Mouse (Mus musculus): Measurements from ENCODE around the gene Aspdh.
A peak's percentile ranks its signal among the peaks of the same experiment; 100 is the strongest.

Gene Aspdh

GRCm38 (mm10) chr7:44446070-44446855 lies 18.9 kb upstream of the Aspdh start:
- DNase-seq (ENCODE audit: extremely low spot score, low read depth, low spot score): no peak

GRCm38 (mm10) chr7:44453256-44453655 lies 11.9 kb upstream of the Aspdh start:
- DNase-seq (ENCODE audit: extremely low spot score, low read depth, low spot score): no peak

- DNase-seq (ENCODE audit: extremely low spot score, low read depth, low spot score): no peak
Observed at GRCm38 (mm10) chr7:44456302-44456701, 8.9 kb upstream of the Aspdh start.

GRCm38 (mm10) chr7:44460067-44460466 lies 5.1 kb upstream of the Aspdh start:
- DNase-seq (ENCODE audit: extremely low spot score, low read depth, low spot score): no peak

GRCm38 (mm10) chr7:44460767-44461502 lies 4.3 kb upstream of the Aspdh start:
- DNase-seq (ENCODE audit: extremely low spot score, low read depth, low spot score): no peak

GRCm38 (mm10) chr7:44461503-44462217 lies 3.5 kb upstream of the Aspdh start:
- DNase-seq (ENCODE audit: extremely low spot score, low read depth, low spot score): no peak

- DNase-seq (ENCODE audit: extremely low spot score, low read depth, low spot score): no peak
Observed at GRCm38 (mm10) chr7:44462218-44463055, 2.8 kb upstream of the Aspdh start.

GRCm38 (mm10) chr7:44463056-44463425 lies 2.1 kb upstream of the Aspdh start:
- DNase-seq (ENCODE audit: extremely low spot score, low read depth, low spot score): no peak

GRCm38 (mm10) chr7:44463556-44464225 lies 1.5 kb upstream of the Aspdh start:
- DNase-seq (ENCODE audit: extremely low spot score, low read depth, low spot score): no peak

- DNase-seq (ENCODE audit: extremely low spot score, low read depth, low spot score): no peak
Observed at GRCm38 (mm10) chr7:44464511-44464910, 680 bp upstream of the Aspdh start.

GRCm38 (mm10) chr7:44466006-44466887 lies 1.1 kb downstream of the Aspdh start:
- DNase-seq (ENCODE audit: extremely low spot score, low read depth, low spot score): no peak

- no peak for DNase-seq (ENCODE audit: extremely low spot score, low read depth, low spot score)
Observed at GRCm38 (mm10) chr7:44466888-44467311, 1.7 kb downstream of the Aspdh start.

- DNase-seq (ENCODE audit: extremely low spot score, low read depth, low spot score): peak; percentile 97
Observed at GRCm38 (mm10) chr7:44467811-44468411, 2.7 kb downstream of the Aspdh start, which contains the start of gene Josd2. Gene Josd2, plus strand, starts transcription at chr7:44467980.

GRCm38 (mm10) chr7:44468644-44469285 lies 3.6 kb downstream of the Aspdh start:
- no peak for DNase-seq (ENCODE audit: extremely low spot score, low read depth, low spot score)

- DNase-seq (ENCODE audit: extremely low spot score, low read depth, low spot score): no peak
Observed at GRCm38 (mm10) chr7:44469677-44470675, 4.8 kb downstream of the Aspdh start.

- DNase-seq (ENCODE audit: extremely low spot score, low read depth, low spot score): no peak
Observed at GRCm38 (mm10) chr7:44470696-44471612, 5.8 kb downstream of the Aspdh start.

Measured in hindlimb bud, embryonic 11.5 days (tissue).